Mouse (Mus musculus): ENCODE measurements at regions not wholly inside any gene's neighbourhood (a gene's known extent, or its start where the extent isn't known, plus 50 kb on each side); places are given as distances from the start of the nearest gene placed in this dataset.
"Not testable (repeated sequence)": the region's sequence is repeated elsewhere in the genome, so short reads cannot be mapped to it uniquely, and the experiment has no call there.

GRCm38 (mm10) chr13:52318276-52318675 lies 212.8 kb downstream of the Diras2 start:
- Histone ChIP-seq H3K27me3 (no peaks in the 10 kb centered on the region), H3K4me3 (no peak overlapping the region), H3K36me3 (no peaks in the 10 kb centered on the region), H3K9ac (no peak overlapping the region), H3K4me1 (no peaks in the 10 kb centered on the region), H3K27ac (no peak overlapping the region), H3K4me2 (replicated peaks) (no peak overlapping the region), H3K9me3 (replicated peaks) (no peaks in the 10 kb centered on the region)
- ATAC-seq (ENCODE audit: low FRiP score) = no peak
- WGBS = 95% methylated on average over 2 of the region's 2 CpGs

- H3K4me3 ChIP-seq = no peak overlapping the region
- H3K9ac ChIP-seq = no peak overlapping the region
- no peak overlapping the region for H3K4me2 ChIP-seq (replicated peaks)
- H3K36me3 ChIP-seq = no peaks in the 10 kb centered on the region
- no peaks in the 10 kb centered on the region for H3K9me3 ChIP-seq (replicated peaks)
- 80% methylated on average over 3 of the region's 3 CpGs for WGBS
- H3K4me1 ChIP-seq = 0 out of 2 replicates have a peak, but pooled peaks cover 3% of the 10 kb centered on the region
- H3K27ac ChIP-seq = no peak overlapping the region
- ATAC-seq (ENCODE audit: low FRiP score) = no peak
- no peaks in the 10 kb centered on the region for H3K27me3 ChIP-seq
Measured at GRCm38 (mm10) chr13:52323691-52324090, 207.4 kb downstream of the Diras2 start.

GRCm38 (mm10) chr13:52324378-52324777 lies 206.7 kb downstream of the Diras2 start:
- ATAC-seq (ENCODE audit: low FRiP score); H3K27me3 ChIP-seq; H3K4me1 ChIP-seq; H3K36me3 ChIP-seq; H3K27ac ChIP-seq; H3K4me2 ChIP-seq (replicated peaks); H3K4me3 ChIP-seq; H3K9me3 ChIP-seq (replicated peaks); H3K9ac ChIP-seq: not testable (repeated sequence)
- 84% methylated on average over 3 of the region's 3 CpGs for WGBS

- not testable (repeated sequence) for H3K4me2 ChIP-seq (replicated peaks); H3K27ac ChIP-seq; H3K27me3 ChIP-seq; H3K9ac ChIP-seq; H3K36me3 ChIP-seq; H3K4me1 ChIP-seq; H3K9me3 ChIP-seq (replicated peaks); H3K4me3 ChIP-seq; ATAC-seq (ENCODE audit: low FRiP score)
- WGBS = 87% methylated on average over 6 of the region's 6 CpGs
Measured at GRCm38 (mm10) chr13:52325647-52326046, 205.4 kb downstream of the Diras2 start.

GRCm38 (mm10) chr13:52327734-52328133 lies 203.3 kb downstream of the Diras2 start:
- no peak overlapping the region for H3K9ac ChIP-seq
- H3K4me1 ChIP-seq = 0 out of 2 replicates have a peak, but pooled peaks cover 4% of the 10 kb centered on the region
- H3K27me3 ChIP-seq = no peaks in the 10 kb centered on the region
- H3K9me3 ChIP-seq (replicated peaks) = no peaks in the 10 kb centered on the region
- H3K4me3 ChIP-seq = no peak overlapping the region
- no peak overlapping the region for H3K4me2 ChIP-seq (replicated peaks)
- ATAC-seq (ENCODE audit: low FRiP score) = no peak
- no peak overlapping the region for H3K27ac ChIP-seq
- WGBS = 84% methylated on average over 9 of the region's 9 CpGs
- H3K36me3 ChIP-seq = no peaks in the 10 kb centered on the region

- Histone ChIP-seq H3K4me3 (no peak overlapping the region), H3K27ac (no peak overlapping the region), H3K9ac (no peak overlapping the region), H3K36me3 (no peaks in the 10 kb centered on the region), H3K9me3 (replicated peaks) (no peaks in the 10 kb centered on the region), H3K4me2 (replicated peaks) (no peak overlapping the region), H3K4me1 (0 out of 2 replicates have a peak, but pooled peaks cover 4% of the 10 kb centered on the region), H3K27me3 (no peaks in the 10 kb centered on the region)
- no peak for ATAC-seq (ENCODE audit: low FRiP score)
- WGBS = 57% methylated on average over 8 of the region's 8 CpGs
Measured at GRCm38 (mm10) chr13:52328766-52329165, 202.3 kb downstream of the Diras2 start.

- Histone ChIP-seq H3K9me3 (replicated peaks) (no peaks in the 10 kb centered on the region), H3K27ac (no peak overlapping the region), H3K9ac (no peak overlapping the region), H3K36me3 (no peaks in the 10 kb centered on the region), H3K27me3 (no peaks in the 10 kb centered on the region), H3K4me1 (0 out of 2 replicates have a peak, but pooled peaks cover 4% of the 10 kb centered on the region), H3K4me3 (no peak overlapping the region), H3K4me2 (replicated peaks) (no peak overlapping the region)
- no peak for ATAC-seq (ENCODE audit: low FRiP score)
- 93% methylated on average over 5 of the region's 5 CpGs for WGBS
Measured at GRCm38 (mm10) chr13:52331068-52331467, 200.0 kb downstream of the Diras2 start.

- no peak overlapping the region for H3K4me3 ChIP-seq
- ATAC-seq (ENCODE audit: low FRiP score) = no peak
- H3K27me3 ChIP-seq = no peaks in the 10 kb centered on the region
- no peak overlapping the region for H3K27ac ChIP-seq
- no peak overlapping the region for H3K4me2 ChIP-seq (replicated peaks)
- no peak overlapping the region for H3K9ac ChIP-seq
- no peaks in the 10 kb centered on the region for H3K9me3 ChIP-seq (replicated peaks)
- 84% methylated on average over 3 of the region's 3 CpGs for WGBS
- H3K4me1 ChIP-seq = peaks cover 6% of the 10 kb centered on the region
- no peaks in the 10 kb centered on the region for H3K36me3 ChIP-seq
Measured at GRCm38 (mm10) chr13:52334962-52335361, 196.1 kb downstream of the Diras2 start.

GRCm38 (mm10) chr13:52337936-52338335 lies 193.1 kb downstream of the Diras2 start:
- Histone ChIP-seq H3K4me3 (no peak overlapping the region), H3K36me3 (no peaks in the 10 kb centered on the region), H3K9me3 (replicated peaks) (no peaks in the 10 kb centered on the region), H3K27me3 (no peaks in the 10 kb centered on the region), H3K4me1 (peaks cover 6% of the 10 kb centered on the region), H3K9ac (no peak overlapping the region), H3K27ac (no peak overlapping the region), H3K4me2 (replicated peaks) (no peak overlapping the region)
- WGBS = 83% methylated on average over 7 of the region's 7 CpGs
- no peak for ATAC-seq (ENCODE audit: low FRiP score)

- Histone ChIP-seq H3K9ac (no peak overlapping the region), H3K4me1 (peaks cover 6% of the 10 kb centered on the region), H3K27me3 (no peaks in the 10 kb centered on the region), H3K27ac (no peak overlapping the region), H3K36me3 (no peaks in the 10 kb centered on the region), H3K4me3 (no peak overlapping the region), H3K4me2 (replicated peaks) (no peak overlapping the region), H3K9me3 (replicated peaks) (no peaks in the 10 kb centered on the region)
- 23% methylated on average over 10 of the region's 10 CpGs for WGBS
- ATAC-seq (ENCODE audit: low FRiP score) = peak; percentile 43; the same call in 1 of the 2 replicates
Measured at GRCm38 (mm10) chr13:52339156-52339555, 191.9 kb downstream of the Diras2 start.

GRCm38 (mm10) chr13:52341981-52342380 lies 189.1 kb downstream of the Diras2 start:
- Histone ChIP-seq H3K4me2 (replicated peaks) (no peak overlapping the region), H3K9me3 (replicated peaks) (no peaks in the 10 kb centered on the region), H3K36me3 (no peaks in the 10 kb centered on the region), H3K27me3 (no peaks in the 10 kb centered on the region), H3K4me1 (peaks cover 6% of the 10 kb centered on the region), H3K4me3 (no peak overlapping the region), H3K27ac (no peak overlapping the region), H3K9ac (no peak overlapping the region)
- no peak for ATAC-seq (ENCODE audit: low FRiP score)
- 89% methylated on average over 8 of the region's 8 CpGs for WGBS

GRCm38 (mm10) chr13:52344383-52344782 lies 186.7 kb downstream of the Diras2 start:
- Histone ChIP-seq H3K36me3 (no peaks in the 10 kb centered on the region), H3K4me3 (no peak overlapping the region), H3K27me3 (no peaks in the 10 kb centered on the region), H3K27ac (no peak overlapping the region), H3K4me1 (peaks cover under 1% of the 10 kb centered on the region), H3K9ac (no peak overlapping the region), H3K9me3 (replicated peaks) (no peaks in the 10 kb centered on the region), H3K4me2 (replicated peaks) (no peak overlapping the region)
- WGBS = 67% methylated on average over 2 of the region's 2 CpGs
- ATAC-seq (ENCODE audit: low FRiP score) = no peak

GRCm38 (mm10) chr13:52344853-52345252 lies 186.2 kb downstream of the Diras2 start:
- H3K9ac ChIP-seq = no peak overlapping the region
- H3K27ac ChIP-seq = no peak overlapping the region
- no peak overlapping the region for H3K4me3 ChIP-seq
- no peaks in the 10 kb centered on the region for H3K9me3 ChIP-seq (replicated peaks)
- no peak overlapping the region for H3K4me2 ChIP-seq (replicated peaks)
- no peak for ATAC-seq (ENCODE audit: low FRiP score)
- H3K27me3 ChIP-seq = no peaks in the 10 kb centered on the region
- no peaks in the 10 kb centered on the region for H3K36me3 ChIP-seq
- 95% methylated on average over 3 of the region's 3 CpGs for WGBS
- no peaks in the 10 kb centered on the region for H3K4me1 ChIP-seq

Data from hindbrain, embryonic 12.5 days (tissue).